Mouse (Mus musculus): Measurements from ENCODE around the gene Stim1. TPM values are rescaled to one million over a fixed set of nuclear protein-coding genes. Genes with fewer than 3 reads are reported as not detected.

Stim1 gene
- total RNA-seq, 2 experiments from 2014 or later: 21.6 to 21.8 TPM

DNA sequence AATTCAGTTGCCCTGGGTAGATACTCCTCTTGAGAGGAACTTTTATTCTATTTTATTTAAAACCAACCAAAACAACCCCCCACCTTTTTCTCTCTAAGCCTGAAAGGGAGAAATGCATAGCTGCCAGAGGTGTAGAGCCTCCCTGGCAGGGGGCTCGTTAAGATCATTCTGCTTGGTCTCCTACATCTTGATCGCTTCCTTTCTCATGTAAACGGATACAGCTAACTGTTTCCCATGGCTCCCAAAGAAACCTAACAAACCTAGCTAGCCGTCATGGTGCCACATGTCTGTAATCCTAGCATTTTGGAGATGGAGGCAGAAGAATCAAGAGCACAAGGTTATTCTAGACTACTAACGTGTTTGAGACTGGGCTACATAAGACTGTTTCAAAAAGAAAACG, 148.2 kb downstream of the Stim1 start:
- no peak for DNase-seq (ENCODE audit: low spot score)
- intact Hi-C loops (cut with DNase I): loop anchor here (5.0 kb wide), 1 partner anchor 214 kb away; no protein-coding TSS in a partner anchor

GRCm38 (mm10) chr7:102417398-102417797, 149.8 kb downstream of the Stim1 start:
- DNase-seq (ENCODE audit: low spot score): no peak
- intact Hi-C loops (cut with DNase I): loop anchor here (1.0 to 5.0 kb wide), 3 partner anchors 151 to 215 kb away; no protein-coding TSS in a partner anchor

DNA sequence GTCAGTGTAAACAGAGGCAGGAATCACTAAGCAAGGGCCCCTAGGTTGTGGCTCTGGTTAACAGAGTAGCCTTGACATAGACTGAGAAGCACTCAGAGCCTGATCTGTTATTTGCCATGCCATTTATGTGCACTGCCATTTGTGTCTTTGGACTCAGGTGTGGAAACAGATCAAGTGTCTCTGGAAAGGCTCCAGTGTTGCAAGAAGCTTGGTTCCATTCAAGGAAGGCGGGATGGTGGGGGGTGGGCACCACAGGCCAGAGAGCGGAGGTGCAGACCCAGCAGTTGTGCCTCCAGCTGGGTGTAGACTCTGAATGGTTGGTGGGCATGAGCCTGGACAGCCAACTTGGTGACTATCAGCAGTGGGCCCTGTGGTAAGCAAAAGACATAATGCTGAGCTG, 154.4 kb downstream of the Stim1 start:
- DNase-seq (ENCODE audit: low spot score): no peak
- intact Hi-C loops (cut with DNase I): no loop called here

DNA sequence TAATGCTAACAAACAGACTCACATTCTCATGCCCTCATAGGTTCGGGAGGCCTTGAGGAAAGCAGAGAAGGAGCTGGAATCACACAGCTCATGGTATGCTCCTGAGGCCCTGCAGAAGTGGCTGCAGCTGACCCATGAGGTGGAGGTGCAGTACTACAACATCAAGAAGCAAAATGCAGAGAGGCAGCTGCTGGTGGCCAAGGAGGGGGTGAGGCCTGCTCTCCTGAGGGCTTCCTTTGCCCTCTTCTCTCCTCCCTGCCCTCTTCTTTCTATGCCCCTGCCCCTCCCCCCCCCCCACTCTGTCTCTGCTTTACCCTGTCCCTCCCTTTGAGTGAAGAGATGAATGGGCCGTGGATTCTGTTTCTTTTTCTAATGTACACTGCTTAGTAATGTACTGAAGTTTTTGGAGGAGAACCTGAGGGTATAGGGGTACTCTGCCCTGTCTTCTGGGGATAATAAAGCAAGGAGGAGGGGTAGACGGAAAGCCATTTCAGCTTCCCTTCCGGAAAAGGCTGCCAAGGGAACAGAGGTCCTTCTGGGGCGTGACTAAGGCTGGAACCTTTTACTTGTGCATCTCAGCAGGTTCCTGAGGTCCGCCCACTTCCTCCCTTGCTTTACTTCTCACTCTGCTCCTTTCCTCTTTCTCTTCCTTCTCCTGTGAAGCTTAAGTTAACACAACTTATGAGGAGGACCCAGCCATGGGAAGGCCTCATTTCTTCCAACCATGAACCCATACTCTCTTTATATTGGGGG, 158.5 kb downstream of the Stim1 start:
- DNase-seq (ENCODE audit: low spot score): no peak
- intact Hi-C loops (cut with DNase I): no loop called here

DNA sequence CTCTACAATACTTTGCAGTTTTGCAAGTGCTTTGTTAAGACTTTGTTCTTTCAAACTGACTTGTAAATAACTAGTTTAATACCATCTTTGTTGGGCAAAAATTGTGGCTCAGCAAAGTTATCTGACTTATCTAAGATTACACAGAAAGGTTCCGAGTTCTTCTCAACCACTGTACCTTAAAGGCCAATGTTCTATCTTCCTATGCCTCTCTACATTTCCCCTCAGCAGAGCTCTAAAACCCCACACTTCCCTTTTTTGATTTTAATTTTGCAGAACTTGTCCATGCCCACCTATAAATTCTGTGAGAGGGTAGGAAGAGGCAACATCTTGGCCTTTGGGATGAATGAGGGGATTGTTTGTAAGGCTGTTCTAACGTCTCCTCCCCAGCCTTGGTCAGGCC, 166.7 kb downstream of the Stim1 start:
- no peak for DNase-seq (ENCODE audit: low spot score)
- intact Hi-C loops (cut with DNase I): loop anchor here (5.0 kb wide), 1 partner anchor 777 kb away; no protein-coding TSS in a partner anchor

- no peak for DNase-seq (ENCODE audit: low spot score)
- intact Hi-C loops (cut with DNase I): no loop called here
Observed at GRCm38 (mm10) chr7:102440822-102441656, 173.4 kb downstream of the Stim1 start.

- peak; percentile 89 for DNase-seq (ENCODE audit: low spot score)
- intact Hi-C loops (cut with DNase I): no loop called here
Observed at GRCm38 (mm10) chr7:102441657-102442391, 174.2 kb downstream of the Stim1 start, which contains the start of gene Rrm1. Rrm1 (plus strand) TSS chr7:102441695.

- no peak for DNase-seq (ENCODE audit: low spot score)
- intact Hi-C loops (cut with DNase I): no loop called here
Observed at GRCm38 (mm10) chr7:102442432-102442831, 174.8 kb downstream of the Stim1 start.

DNA sequence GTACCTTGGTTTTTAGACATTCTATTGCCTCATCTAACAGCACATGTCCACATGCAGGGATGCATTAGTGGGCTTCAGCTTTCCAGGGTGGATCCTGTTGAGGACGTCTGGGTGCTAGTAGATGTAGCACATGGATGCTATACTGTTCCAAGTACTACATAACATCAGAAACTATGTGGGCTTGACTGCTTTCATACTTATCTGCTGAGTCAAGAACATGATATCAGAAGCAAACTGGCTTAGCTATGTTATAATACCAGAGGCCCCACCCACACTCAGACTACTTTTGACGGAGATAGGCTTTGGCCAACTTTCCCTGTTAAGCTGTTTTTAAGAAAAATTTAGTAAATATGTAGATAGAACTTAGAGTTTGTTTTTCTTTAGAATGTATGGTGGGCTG, 176.7 kb downstream of the Stim1 start:
- intact Hi-C loops (cut with DNase I): no loop called here
- no peak for DNase-seq (ENCODE audit: low spot score)

GRCm38 (mm10) chr7:102446438-102446837, 178.8 kb downstream of the Stim1 start:
- intact Hi-C loops (cut with DNase I): no loop called here
- no peak for DNase-seq (ENCODE audit: low spot score)

GRCm38 (mm10) chr7:102458618-102459380, 191.2 kb downstream of the Stim1 start:
- DNase-seq (ENCODE audit: low spot score): no peak
- intact Hi-C loops (cut with DNase I): no loop called here

DNA sequence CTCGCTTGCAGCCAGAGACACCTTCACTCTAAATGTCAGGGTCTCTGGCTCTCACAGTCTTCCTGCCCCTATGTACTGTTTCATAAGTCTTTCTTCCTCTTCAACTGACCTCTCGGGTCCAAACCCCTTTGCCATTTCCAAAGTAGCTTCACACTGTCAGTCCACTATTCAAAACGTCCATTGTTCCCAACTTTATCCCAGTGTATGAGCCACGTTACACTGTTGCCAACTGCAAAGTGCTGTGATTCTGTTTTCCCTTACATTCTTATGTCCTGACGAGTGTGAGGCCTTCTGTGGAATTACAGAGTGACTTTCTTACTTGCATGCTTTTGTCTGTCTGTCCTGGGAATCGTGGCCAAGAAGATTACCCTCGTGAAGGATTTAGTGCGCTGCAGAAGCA, 200.0 kb downstream of the Stim1 start:
- DNase-seq (ENCODE audit: low spot score): no peak
- intact Hi-C loops (cut with DNase I): no loop called here

DNA sequence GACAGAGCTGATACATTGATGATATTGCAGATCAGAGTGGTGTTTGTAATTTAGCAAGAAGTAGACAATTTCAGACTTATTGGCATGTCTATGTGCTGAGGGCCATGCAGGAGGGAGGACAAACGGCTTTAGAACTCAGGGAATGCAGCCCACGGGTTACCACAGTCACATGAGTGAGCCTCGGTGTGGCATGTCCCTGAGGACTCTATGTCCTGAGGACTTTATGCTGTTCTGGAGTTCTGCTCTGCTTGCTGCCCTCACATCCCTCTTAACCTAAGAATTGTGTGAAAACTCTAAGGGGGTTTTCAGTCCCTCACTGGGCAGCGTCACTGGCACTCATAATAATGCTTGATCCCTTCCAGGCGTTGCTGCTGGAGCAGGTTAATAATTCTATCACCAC, 205.1 kb downstream of the Stim1 start:
- no peak for DNase-seq (ENCODE audit: low spot score)
- intact Hi-C loops (cut with DNase I): no loop called here

DNA sequence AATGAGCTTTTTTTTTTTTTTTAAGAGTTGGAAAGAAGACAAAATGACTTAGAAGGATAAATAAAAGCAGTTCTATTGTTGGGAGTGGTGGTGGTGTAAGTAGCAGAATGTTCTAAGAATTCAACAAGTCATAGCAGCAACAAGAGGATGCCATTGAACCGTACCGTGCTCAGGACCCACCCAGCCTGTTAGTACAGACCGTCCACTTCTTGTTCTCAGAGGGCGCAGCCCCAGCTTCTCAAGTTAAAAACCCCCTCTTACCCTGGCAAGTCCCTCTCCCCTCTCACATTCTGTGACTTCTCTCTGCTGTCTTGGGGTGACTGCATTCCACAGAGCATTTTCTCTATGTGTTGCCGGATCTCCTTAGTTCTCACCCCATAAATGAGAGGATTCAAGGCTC, 209.0 kb downstream of the Stim1 start:
- no peak for DNase-seq (ENCODE audit: low spot score)
- intact Hi-C loops (cut with DNase I): no loop called here

- DNase-seq (ENCODE audit: low spot score): no peak
- intact Hi-C loops (cut with DNase I): no loop called here
Observed at GRCm38 (mm10) chr7:102477377-102477776, 209.8 kb downstream of the Stim1 start.

DNA sequence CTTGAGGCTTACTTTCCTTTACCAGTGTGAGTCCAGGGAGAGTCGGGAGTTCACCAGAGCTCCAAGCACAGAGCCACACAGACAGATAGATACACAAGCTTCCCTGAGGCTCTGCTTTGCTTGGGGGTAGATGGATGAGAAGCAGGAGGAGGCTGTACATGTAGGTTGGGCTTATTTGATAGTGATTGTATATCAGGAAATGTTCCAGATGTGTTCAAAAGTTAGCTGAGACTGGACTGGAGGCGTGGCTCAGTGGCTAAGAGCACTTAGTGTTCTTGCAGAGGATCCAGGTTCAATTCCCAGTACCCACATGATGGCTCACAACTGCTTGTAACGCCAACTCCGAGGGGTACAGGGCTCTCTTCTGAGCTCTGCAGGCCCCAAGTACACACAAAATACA, 210.8 kb downstream of the Stim1 start:
- intact Hi-C loops (cut with DNase I): no loop called here
- DNase-seq (ENCODE audit: low spot score): no peak

DNA sequence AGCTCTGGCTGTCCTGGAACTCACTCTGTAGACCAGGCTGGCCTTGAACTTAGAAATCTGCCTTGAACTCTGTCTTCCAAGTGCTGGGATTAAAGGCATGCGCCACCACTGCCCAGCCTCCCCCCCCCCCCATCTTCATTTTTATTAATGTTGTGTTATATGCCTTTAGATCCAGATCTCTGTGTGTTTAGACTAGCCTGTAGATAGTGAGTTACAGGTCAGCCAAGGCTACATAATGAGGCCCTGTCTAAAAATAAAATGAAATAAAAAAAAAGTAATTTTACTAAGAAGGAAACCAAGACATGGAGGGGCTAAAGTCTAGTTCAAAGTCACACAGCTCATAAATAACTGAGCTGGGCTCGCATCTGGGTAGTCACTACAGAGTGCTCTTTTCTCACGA, 211.3 kb downstream of the Stim1 start:
- DNase-seq (ENCODE audit: low spot score): no peak
- intact Hi-C loops (cut with DNase I): no loop called here

GRCm38 (mm10) chr7:102479368-102480078, 211.9 kb downstream of the Stim1 start:
- no peak for DNase-seq (ENCODE audit: low spot score)

DNA sequence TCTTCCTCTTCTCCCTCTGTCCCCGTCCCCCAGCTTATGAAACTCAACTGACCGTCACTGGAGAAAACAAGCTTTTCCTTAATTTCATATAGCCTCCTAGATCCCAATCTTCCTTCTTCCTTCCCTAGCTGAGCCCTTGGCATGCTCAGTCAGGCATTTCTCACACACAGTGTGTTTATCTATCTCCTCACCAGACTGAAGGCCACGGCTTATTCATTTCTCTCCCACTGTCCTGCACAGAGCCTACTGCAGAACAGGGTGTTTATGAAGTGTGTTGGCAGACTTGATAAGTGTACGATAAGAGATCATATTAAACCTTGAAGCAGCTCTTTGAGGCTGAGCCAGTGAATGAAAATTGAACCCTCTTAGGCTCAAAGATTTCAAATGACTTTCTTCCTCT, 213.2 kb downstream of the Stim1 start:
- intact Hi-C loops (cut with DNase I): no loop called here

More at GRCm38 (mm10) chr7:102479368-102480078, 211.9 kb downstream of the Stim1 start:
- intact Hi-C loops (cut with DNase I): no loop called here

More for the DNA sequence above, 213.2 kb downstream of the Stim1 start:
- no peak for DNase-seq (ENCODE audit: low spot score)

Data from heart, postnatal 25 days (tissue).